Mouse (Mus musculus): Measurements from ENCODE around the gene Jchain. TPM values are rescaled to one million over a fixed set of nuclear protein-coding genes. Genes with fewer than 3 reads are reported as not detected.

Gene Jchain
- total and polyA plus RNA-seq, 3 experiments: 336 to 1,319 (median 477) TPM

- peaks cover 9 to 45% of the 10 kb centered on the region in 2 experiments for H3K36me3 ChIP-seq (replicated peaks in 1 of 2; ENCODE audit: control insufficient read depth in 1 of 2, insufficient read depth in 1 of 2, low read length in 1 of 2)
- H3K79me2 ChIP-seq (replicated peaks; ENCODE audit: control insufficient read depth, extremely low read depth, insufficient read depth, poor library complexity, severe bottlenecking): peaks cover 18% of the 10 kb centered on the region
- no peak overlapping the region for H3K4me2 ChIP-seq (ENCODE audit: insufficient read depth, low read depth, poor library complexity, severe bottlenecking)
- no peak overlapping the region for H3K4me3 ChIP-seq (replicated peaks in 1 of 3; ENCODE audit: low read depth in 2 of 3, low read length in 2 of 3, poor library complexity in 1 of 3)
- no peak overlapping the region for H3K27ac ChIP-seq (ENCODE audit: insufficient read depth, low read depth)
- no peaks in the 10 kb centered on the region for H3K27me3 ChIP-seq (replicated peaks)
- DNase-seq (ENCODE audit: extremely low read depth): no peak
- TF ChIP-seq MYC (IDR thresholded peaks at IDR 0.05; ENCODE audit: low read depth, low read length) (no peak), GABPA (IDR thresholded peaks at IDR 0.05; ENCODE audit: insufficient replicate concordance, low read depth, low read length) (no peak), ELF1 (IDR thresholded peaks at IDR 0.05; ENCODE audit: low read depth, low read length) (no peak)
- H3K9me3 ChIP-seq (replicated peaks; ENCODE audit: low read length): no peaks in the 10 kb centered on the region
- H3K4me1 ChIP-seq (ENCODE audit: control insufficient read depth in 1 of 2, insufficient read depth in 2 of 2): peaks cover 10 to 48% of the 10 kb centered on the region in 2 experiments
- H3K9ac ChIP-seq (ENCODE audit: insufficient read depth, low read depth): no peak overlapping the region
- in situ Hi-C loops (cut with MboI; ENCODE audit: low pct_ligation_motif_present, low pct_unique_long_range_greater_than_20kb, low sequenced_read_pairs): no loop called here
- dilution Hi-C loops (cut with MboI; ENCODE audit: extremely low pct_ligation_motif_present, extremely low pct_unique_long_range_greater_than_20kb, low sequenced_read_pairs): no loop called here
Measured at GRCm38 (mm10) chr5:88575506-88576338, 48.0 kb upstream of the Jchain start.

- Histone ChIP-seq H3K27ac (ENCODE audit: insufficient read depth, low read depth) (no peak overlapping the region), H3K9me3 (replicated peaks; ENCODE audit: low read length) (no peaks in the 10 kb centered on the region), H3K36me3 (replicated peaks in 1 of 2; ENCODE audit: control insufficient read depth in 1 of 2, insufficient read depth in 1 of 2, low read length in 1 of 2) (peaks cover 11 to 45% of the 10 kb centered on the region in 2 experiments), H3K79me2 (replicated peaks; ENCODE audit: control insufficient read depth, extremely low read depth, insufficient read depth, poor library complexity, severe bottlenecking) (peaks cover 22% of the 10 kb centered on the region), H3K4me3 (replicated peaks in 1 of 3; ENCODE audit: low read depth in 2 of 3, low read length in 2 of 3, poor library complexity in 1 of 3) (no peak overlapping the region), H3K9ac (ENCODE audit: insufficient read depth, low read depth) (no peak overlapping the region), H3K4me1 (ENCODE audit: control insufficient read depth in 1 of 2, insufficient read depth in 2 of 2) (peaks cover 10 to 49% of the 10 kb centered on the region in 2 experiments), H3K4me2 (ENCODE audit: insufficient read depth, low read depth, poor library complexity, severe bottlenecking) (no peak overlapping the region), H3K27me3 (replicated peaks) (no peaks in the 10 kb centered on the region)
- no peak for TF ChIP-seq CTCF (conservative IDR thresholded peaks at IDR 0.05 in 1 of 2, IDR thresholded peaks at IDR 0.05 in 1 of 2; ENCODE audit: low read depth in 2 of 2, low read length in 2 of 2)
- TF ChIP-seq POLR2A (IDR thresholded peaks at IDR 0.05; ENCODE audit: low read depth, low read length): no peak
- no peak for TF ChIP-seq KAT2A (IDR thresholded peaks at IDR 0.05; ENCODE audit: insufficient replicate concordance, low read length)
- no peak for TF ChIP-seq ZNF384 (IDR thresholded peaks at IDR 0.05; ENCODE audit: low read depth, low read length)
- TF ChIP-seq MXI1 (IDR thresholded peaks at IDR 0.05; ENCODE audit: low read depth, low read length): no peak
- no peak for TF ChIP-seq ZMIZ1 (IDR thresholded peaks at IDR 0.05; ENCODE audit: low read depth, low read length)
- TF ChIP-seq POLR2AphosphoS2 (IDR thresholded peaks at IDR 0.05; ENCODE audit: low read depth, low read length): no peak
- no peak for TF ChIP-seq GABPA (IDR thresholded peaks at IDR 0.05; ENCODE audit: insufficient replicate concordance, low read depth, low read length)
- no peak for TF ChIP-seq IRF4 (IDR thresholded peaks at IDR 0.05; ENCODE audit: low read depth, low read length)
- no peak for TF ChIP-seq ZC3H11A (IDR thresholded peaks at IDR 0.05; ENCODE audit: low read depth, low read length)
- no peak for TF ChIP-seq EP300 (IDR thresholded peaks at IDR 0.05; ENCODE audit: low read length)
- no peak for TF ChIP-seq CHD2 (IDR thresholded peaks at IDR 0.05; ENCODE audit: low read length)
- TF ChIP-seq MAZ (IDR thresholded peaks at IDR 0.05; ENCODE audit: low read depth, low read length): no peak
- no peak for TF ChIP-seq BHLHE40 (IDR thresholded peaks at IDR 0.05; ENCODE audit: low read depth, low read length)
- no peak for TF ChIP-seq CHD1 (IDR thresholded peaks at IDR 0.05; ENCODE audit: low read depth, low read length)
- dilution Hi-C loops (cut with MboI; ENCODE audit: extremely low pct_ligation_motif_present, extremely low pct_unique_long_range_greater_than_20kb, low sequenced_read_pairs) (no loop called here), in situ Hi-C loops (cut with MboI; ENCODE audit: low pct_ligation_motif_present, low pct_unique_long_range_greater_than_20kb, low sequenced_read_pairs) (no loop called here)
- DNase-seq (ENCODE audit: extremely low read depth): no peak
Measured at GRCm38 (mm10) chr5:88574829-88575228, 47.1 kb upstream of the Jchain start.

Data from CH12.LX (cell line).